Mouse (Mus musculus): ENCODE measurements around the gene Katnbl1.
"Not testable (repeated sequence)": the region's sequence is repeated elsewhere in the genome, so short reads cannot be mapped to it uniquely, and the experiment has no call there.

Katnbl1 gene

DNA sequence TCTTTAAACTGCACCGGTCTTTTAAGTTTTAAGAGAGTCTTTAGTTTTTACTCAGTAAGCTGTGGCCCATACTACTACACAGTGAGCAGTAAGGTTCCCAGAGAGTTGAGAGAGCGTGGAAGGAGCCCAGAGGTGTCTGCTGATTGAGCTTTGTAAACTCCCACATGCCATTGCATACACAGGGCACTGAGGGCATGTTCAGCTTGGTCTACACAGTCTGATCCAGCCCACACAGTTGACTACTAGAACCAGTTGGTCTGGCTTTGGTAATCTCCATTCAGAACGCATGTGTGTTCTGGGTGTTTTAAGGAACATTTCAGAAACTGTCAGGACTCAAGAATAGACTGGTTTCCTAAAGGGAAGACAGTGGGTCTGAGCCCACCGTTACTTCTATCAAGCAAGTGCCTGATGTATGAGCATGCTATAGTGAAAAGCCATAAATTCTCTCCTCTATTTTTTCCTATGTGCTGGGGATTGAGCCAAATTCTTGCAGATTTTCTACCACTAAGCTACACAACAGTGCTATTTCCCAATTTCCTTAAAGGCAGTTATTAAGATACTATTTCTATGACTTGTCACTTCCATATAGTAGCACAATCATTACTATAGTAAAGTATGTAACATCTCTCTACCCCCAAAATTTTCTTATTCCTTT, 12.5 kb downstream of the Katnbl1 start:
- in situ Hi-C loops (cut with MboI, MseI): no loop called here

DNA sequence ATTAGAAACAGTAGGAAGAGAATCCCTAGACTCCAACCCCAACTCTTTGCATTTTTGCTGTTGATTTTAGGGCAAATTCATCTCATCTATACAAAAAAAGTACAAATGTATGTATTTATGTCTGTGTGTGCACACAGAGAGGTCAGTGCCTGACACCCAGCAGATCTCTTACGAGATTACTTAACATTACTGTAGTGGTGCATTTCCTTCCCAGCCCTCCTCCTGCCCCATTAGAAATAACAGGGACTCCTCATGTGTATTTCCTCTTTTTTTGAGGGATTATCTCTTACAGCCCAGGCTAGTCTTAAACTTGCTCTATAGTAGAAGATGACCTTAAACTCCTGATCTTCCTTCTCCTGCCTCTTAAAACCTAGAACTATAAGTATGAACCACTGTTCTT, 13.7 kb downstream of the Katnbl1 start:
- in situ Hi-C loops (cut with MboI, MseI): no loop called here

- in situ Hi-C loops (cut with MboI, MseI): no loop called here
Observed at GRCm38 (mm10) chr2:112393958-112394357, 14.9 kb downstream of the Katnbl1 start.

DNA sequence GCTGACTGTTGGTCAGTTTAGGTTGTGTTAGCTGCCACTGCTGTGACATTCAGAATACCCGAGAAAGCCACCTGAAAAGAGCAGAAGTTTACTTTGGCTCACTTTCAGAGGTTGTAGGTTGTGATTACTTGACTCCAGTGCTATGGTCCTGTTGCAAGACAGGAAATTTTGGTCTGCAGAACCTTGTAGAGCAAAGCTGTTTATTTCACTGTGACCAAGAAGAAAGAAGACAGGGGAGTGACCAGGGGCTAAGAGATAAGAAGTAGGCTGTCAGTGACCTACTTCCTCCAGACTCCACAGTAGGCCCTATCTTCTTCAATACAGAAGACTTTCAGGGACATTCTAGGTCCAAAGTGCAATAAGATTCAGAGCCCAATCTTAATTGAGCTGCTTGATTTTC, 17.6 kb downstream of the Katnbl1 start:
- in situ Hi-C loops (cut with MboI, MseI): no loop called here

DNA sequence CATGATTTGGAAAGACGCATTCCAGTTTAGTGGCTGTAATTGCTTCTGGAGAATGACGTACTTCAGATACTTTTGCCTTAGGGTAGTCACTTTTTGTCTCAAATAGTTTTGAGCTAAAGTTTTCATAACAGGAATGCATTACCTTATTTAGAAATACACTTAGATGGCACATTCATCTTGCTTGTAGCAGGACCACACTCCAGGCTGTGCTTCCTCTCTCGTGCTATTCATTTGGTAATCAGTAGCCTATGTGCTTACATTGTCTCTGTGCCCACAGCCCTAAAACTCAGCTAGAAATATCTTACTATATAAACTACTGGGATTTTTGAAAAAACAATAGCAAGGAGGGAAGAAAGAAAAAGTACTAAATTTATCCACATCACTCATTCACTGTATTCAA, 28.0 kb downstream of the Katnbl1 start:
- in situ Hi-C loops (cut with MboI, MseI): no loop called here

GRCm38 (mm10) chr2:112425308-112425707, 46.3 kb downstream of the Katnbl1 start:
- in situ Hi-C loops (cut with MboI, MseI): no loop called here

GRCm38 (mm10) chr2:112428534-112428933, 49.5 kb downstream of the Katnbl1 start:
- in situ Hi-C loops (cut with MboI, MseI): not testable (repeated sequence)

GRCm38 (mm10) chr2:112429665-112430064, 50.7 kb downstream of the Katnbl1 start:
- in situ Hi-C loops (cut with MboI, MseI): no loop called here

GRCm38 (mm10) chr2:112430403-112430802, 51.4 kb downstream of the Katnbl1 start:
- in situ Hi-C loops (cut with MboI, MseI): no loop called here

GRCm38 (mm10) chr2:112432523-112432922, 53.5 kb downstream of the Katnbl1 start:
- in situ Hi-C loops (cut with MboI, MseI): no loop called here

DNA sequence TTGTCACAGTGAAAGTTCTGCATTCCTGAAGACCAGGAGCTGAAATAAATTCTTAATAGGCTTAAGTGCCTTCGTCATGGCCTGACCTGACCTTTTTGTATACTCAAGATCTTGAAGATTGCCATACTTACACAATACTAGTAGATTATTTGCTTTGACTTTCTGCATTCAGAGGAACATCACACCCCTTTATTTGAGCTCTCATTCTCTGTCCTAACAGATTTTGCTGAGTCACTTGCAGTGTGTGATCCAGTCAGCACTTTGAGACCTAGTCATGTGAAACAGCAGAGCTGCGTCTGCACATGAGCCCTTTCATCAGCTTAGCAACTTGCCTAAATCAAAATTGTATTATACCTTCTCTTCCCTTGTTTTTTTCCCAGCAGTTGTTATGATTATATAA, 54.3 kb downstream of the Katnbl1 start:
- in situ Hi-C loops (cut with MboI, MseI): no loop called here

- in situ Hi-C loops (cut with MboI, MseI): no loop called here
Observed at GRCm38 (mm10) chr2:112436292-112436691, 57.3 kb downstream of the Katnbl1 start.

DNA sequence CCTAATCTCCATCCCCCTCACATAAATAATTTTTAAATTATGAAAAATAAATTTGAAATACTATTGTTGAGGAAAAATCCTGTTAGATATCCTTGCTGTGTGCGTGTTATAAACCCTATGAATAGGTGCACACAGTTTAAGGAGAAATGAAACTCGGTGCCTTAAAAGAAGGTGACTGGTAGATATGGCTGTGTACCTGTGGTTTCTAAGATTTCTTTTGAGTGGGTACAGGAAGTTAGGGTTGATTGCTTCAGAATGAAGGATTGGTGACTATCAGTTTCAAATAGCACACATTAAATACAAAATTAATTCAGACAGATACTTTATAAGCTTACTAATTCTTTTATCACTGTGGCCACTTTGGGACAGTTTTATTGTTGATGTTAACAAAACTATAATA, 58.6 kb downstream of the Katnbl1 start:
- in situ Hi-C loops (cut with MboI, MseI): no loop called here

DNA sequence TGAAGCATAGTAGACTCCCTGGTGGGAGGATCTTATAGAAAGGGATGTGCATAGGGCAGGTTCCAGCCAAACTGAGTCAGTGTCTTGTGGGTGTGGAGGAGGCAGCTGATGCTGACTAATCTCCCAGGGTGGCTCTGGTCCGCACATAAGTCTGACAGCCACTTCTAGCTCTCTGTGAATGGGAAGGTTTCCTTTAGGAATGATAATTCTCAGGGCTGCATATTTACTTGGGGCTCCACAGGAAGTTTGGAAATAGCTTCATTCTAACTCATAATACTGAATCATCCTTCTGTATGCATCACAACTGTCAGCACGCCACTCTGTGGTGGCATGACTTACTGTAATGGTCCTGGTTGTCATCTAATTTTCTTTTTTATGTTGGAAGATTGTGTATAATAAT, 64.5 kb downstream of the Katnbl1 start:
- in situ Hi-C loops (cut with MboI, MseI): loop anchor here in 1 of 2 experiments (5.0 kb wide), 1 partner anchor 41 kb away; no protein-coding TSS in a partner anchor

DNA sequence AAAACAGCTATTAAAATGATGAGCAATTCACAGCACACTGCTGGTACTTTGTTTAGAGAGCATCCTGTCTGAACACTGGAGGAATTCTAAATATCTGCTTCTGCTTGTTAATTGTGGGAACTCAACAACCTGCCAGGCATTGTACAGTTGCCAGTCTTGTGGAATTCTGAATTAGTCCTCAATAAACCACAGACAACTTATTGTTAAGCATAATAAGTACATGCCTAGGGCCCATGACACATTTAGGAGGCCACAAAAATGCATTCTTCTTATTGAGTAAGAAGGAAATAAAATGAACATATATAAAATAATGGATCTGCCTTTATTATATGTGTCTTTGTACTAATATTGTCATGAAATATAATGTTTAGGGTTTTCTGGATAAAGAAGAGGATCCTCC, 66.5 kb downstream of the Katnbl1 start:
- in situ Hi-C loops (cut with MboI, MseI): no loop called here

- in situ Hi-C loops (cut with MboI, MseI): not testable (repeated sequence)
Observed at GRCm38 (mm10) chr2:112448046-112448445, 69.0 kb downstream of the Katnbl1 start.

DNA sequence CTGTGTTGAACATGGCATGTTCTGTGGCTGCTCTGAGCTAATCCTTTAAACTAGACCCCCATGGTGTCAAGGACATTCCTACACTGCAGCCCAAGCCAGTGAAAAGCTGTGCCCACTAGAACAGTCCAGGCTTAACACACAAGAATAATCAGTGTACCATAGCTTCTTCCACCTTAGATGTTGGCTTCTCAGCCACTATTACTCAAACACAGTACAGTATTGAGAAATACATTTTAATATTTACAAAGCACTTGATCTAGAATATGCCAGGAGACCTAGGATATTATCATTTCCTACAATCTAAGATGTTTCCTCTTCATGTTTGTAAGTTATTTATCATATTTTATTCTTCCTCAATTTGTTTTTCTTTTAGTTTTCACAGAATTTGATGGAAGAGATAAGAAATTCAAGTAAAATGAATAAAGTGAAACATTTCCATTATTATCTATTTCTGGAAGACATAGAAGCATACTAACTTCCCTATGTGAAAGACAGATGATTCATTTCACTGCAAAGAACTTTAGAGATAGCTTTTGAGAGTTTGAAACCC, 69.6 kb downstream of the Katnbl1 start:
- in situ Hi-C loops (cut with MboI, MseI): no loop called here

DNA sequence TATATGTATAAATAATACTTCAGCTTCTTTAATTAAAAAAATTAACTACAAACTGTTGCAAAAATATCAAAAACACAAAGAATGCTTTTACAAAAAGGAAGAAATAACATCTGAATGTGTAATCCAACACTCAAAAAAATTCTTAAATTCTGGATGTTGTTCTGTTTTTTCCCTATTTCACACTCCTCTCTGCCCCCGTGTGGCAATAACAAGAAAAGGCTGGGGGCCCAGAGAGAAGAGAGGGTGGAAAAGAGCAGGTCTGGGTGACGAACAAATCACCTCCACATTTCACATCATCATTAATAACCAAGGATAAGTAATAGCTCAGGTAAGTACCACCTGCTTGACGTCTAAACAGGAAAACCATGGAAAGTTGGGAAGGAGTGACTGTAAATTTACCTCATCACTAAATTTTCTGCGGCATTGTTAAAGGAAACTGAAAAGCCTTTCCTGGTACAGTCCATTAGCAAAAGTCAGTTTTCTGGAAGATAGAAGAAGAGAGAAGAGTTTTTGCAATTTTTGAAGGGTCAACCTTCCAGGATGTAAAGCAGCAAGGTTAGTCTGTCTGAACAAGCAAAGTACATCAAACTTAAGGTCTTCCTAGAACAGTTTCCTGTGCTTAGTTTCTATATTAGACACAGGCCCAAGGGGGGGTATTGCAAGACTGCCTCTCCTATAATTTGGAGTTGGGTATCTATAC, 70.7 kb downstream of the Katnbl1 start:
- in situ Hi-C loops (cut with MboI, MseI): loop anchor here (5.0 to 25.0 kb wide), 2 partner anchors 77 to 187 kb away; partner anchors contain the start of genes Gm21985 (in 1 of the 2), Nop10 (in 1 of the 2), Nutm1 (in 1 of the 2) and Slc12a6 (in 1 of the 2)

DNA sequence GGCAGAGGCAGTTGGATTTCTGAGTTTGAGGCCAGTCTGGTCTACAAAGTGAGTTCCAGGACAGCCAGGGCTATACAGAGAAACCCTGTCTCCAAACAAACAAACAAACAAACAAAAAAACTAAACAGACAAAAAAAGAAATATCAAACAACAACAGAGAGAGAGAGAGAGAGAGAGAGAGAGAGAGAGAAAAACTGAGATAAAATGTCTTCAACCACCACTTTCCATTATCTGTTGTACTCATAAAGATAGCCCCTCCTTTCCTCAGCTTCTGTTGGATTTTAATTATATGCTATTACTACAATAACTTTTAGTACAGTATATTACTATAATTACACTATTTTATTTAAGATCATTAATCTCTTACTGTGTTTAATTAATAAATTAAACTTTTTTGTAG, 73.5 kb downstream of the Katnbl1 start:
- in situ Hi-C loops (cut with MboI, MseI): loop anchor here (5.0 to 25.0 kb wide), 2 partner anchors 80 to 190 kb away; partner anchors contain the start of genes Gm21985 (in 1 of the 2), Nop10 (in 1 of the 2), Nutm1 (in 1 of the 2) and Slc12a6 (in 1 of the 2)

DNA sequence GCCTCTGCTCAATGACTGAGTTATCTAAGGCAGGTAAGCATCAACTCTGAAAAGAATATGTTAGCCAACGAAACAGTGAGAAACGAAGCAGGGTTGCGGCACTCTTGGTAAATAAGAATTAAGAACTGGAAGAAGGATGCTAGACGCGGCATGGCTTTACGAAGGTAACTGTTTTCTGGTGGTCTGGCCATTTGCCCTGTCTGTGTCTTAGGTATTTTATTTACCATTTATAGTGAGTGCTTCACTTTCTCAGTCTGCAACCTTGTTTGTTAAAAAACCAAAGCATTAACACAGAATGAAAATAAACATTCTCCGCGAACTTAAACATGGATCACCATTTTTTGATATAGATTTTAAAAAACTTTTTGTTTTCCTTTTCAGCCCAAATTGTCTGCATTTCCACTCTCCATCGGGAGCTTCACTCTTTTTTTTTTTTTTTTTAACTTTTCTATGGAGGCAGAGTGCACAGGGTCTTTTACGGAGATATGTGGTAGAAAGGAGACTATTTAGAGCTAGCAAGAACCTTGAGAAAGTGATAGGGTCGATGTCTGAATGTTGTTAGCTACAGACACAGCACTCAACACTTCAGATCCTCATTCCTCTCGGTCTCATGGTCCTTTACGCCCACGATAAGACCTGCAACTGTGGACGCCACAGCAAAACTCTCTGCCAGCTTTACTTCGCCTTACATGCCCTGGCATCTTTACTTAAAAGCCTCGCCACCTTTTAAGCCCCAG, 75.3 kb downstream of the Katnbl1 start:
- in situ Hi-C loops (cut with MboI, MseI): loop anchor here (5.0 to 25.0 kb wide), 2 partner anchors 82 to 192 kb away; partner anchors contain the start of genes Gm21985 (in 1 of the 2), Nop10 (in 1 of the 2), Nutm1 (in 1 of the 2) and Slc12a6 (in 1 of the 2)

DNA sequence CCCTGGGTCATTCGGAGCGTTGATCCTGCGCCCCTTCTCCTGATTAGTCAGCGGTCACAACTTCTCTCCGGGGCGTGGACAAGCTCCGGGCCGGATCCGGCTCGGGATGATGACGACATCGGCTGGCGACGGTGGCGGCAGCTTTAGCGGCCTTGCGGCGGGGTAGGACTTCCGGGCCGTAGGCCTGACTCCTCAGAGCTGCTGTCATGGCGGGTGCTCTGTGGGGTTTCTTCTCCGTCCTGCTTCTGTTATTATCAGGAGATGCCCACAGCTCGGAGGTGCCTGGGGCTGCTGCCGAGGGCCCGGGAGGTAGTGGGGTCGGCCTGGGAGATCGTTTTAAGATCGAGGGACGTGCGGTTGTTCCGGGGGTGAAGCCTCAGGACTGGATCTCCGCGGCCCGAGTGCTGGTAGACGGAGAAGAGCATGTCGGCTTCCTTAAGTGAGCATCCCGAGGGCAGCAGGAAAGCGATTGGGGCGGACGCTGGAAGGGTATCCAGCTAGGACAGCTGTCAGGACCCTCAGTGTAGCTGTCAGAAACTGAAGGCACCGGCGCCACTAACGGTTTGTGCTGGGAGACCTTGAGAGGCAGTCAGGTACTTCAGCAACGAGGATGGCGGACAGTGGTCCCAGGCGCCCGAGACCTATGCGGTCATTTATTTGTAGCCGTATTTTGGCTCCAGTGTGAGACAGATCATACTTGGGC, 76.0 kb downstream of the Katnbl1 start, which contains the start of gene Emc7:
Gene Emc7 (plus strand): TSS at position 136 of the 703 bp plus-strand sequence.
- in situ Hi-C loops (cut with MboI, MseI): loop anchor here (5.0 to 25.0 kb wide), 2 partner anchors 83 to 193 kb away; partner anchors contain the start of genes Gm21985 (in 1 of the 2), Nop10 (in 1 of the 2), Nutm1 (in 1 of the 2) and Slc12a6 (in 1 of the 2)

All from T-helper 17 cell (primary cell).